Mouse (Mus musculus): ENCODE data around the gene Clcf1. TPM values are rescaled to one million over a fixed set of nuclear protein-coding genes. Genes with fewer than 3 reads are reported as not detected.

The Clcf1 gene
- total RNA-seq, 2 experiments from 2014 or later, result 1.6 to 2.0 TPM

Small RNA genes lying within 50 kb of the gene (microRNA-seq; reads per million reads assigned to microRNA genes)
- gene Gm26115 (0 reads per million in 2 experiments), gene Mir6985 (0.54 to 7.1 reads per million in 2 experiments)

Other genes with a start within 250 kb of the Clcf1 start
- under 1 TPM; 0.57 to 0.59 TPM for gene Aldh3b2, start 241.9 kb upstream of the Clcf1 start, total RNA-seq (2021)
- gene Acy3, start 227.7 kb upstream of the Clcf1 start, total RNA-seq (2021), result 10 to 100 TPM; 11.7 to 15.2 TPM
- gene Tbx10, start 221.5 kb upstream of the Clcf1 start, total RNA-seq (2021), result not detected
- gene Nudt8, start 213.7 kb upstream of the Clcf1 start, total RNA-seq (2021), result 10 to 100 TPM; 66.8 to 69.4 TPM
- 1 to 10 TPM; 2.0 to 2.6 TPM for gene Gm49405, start 213.6 kb upstream of the Clcf1 start, total RNA-seq (2021)
- gene Doc2g, start 210.9 kb upstream of the Clcf1 start, total RNA-seq (2021), result 10 to 100 TPM; 73.8 to 83.6 TPM
- 1,000 to 10,000 TPM; 1,061 to 1,067 TPM for gene Ndufv1, start 201.4 kb upstream of the Clcf1 start, total RNA-seq (2021)
- 100 to 1,000 TPM; 257 to 271 TPM for gene Gstp1, start 176.3 kb upstream of the Clcf1 start, total RNA-seq (2021)
- gene Gstp2, start 168.2 kb upstream of the Clcf1 start, total RNA-seq (2021), result 10 to 100 TPM; 80.8 to 90.7 TPM
- gene Gstp3, start 154.7 kb upstream of the Clcf1 start, total RNA-seq (2021), result not detected
- not detected for gene Cabp2, start 132.7 kb upstream of the Clcf1 start, total RNA-seq (2021)
- 10 to 100 TPM; 24.2 to 27.5 TPM for gene Cdk2ap2, start 117.1 kb upstream of the Clcf1 start, total RNA-seq (2021)
- 10 to 100 TPM; 25.0 to 26.4 TPM for gene Pitpnm1, start 114.2 kb upstream of the Clcf1 start, total RNA-seq (2021)
- gene Aip, start 88.4 kb upstream of the Clcf1 start, total RNA-seq (2021), result 10 to 100 TPM; 47.0 to 60.6 TPM
- gene Gpr152, start 74.5 kb upstream of the Clcf1 start, total RNA-seq (2021), result not detected
- not detected for gene Cabp4, start 70.2 kb upstream of the Clcf1 start, total RNA-seq (2021)
- 10 to 100 TPM; 61.9 to 70.9 TPM for gene Coro1b, start 65.6 kb upstream of the Clcf1 start, total RNA-seq (2021)
- 1 to 10 TPM; 3.2 to 6.7 TPM for gene Ptprcap, start 60.6 kb upstream of the Clcf1 start, total RNA-seq (2021)
- gene Rps6kb2, start 50.9 kb upstream of the Clcf1 start, total RNA-seq (2021), result 10 to 100 TPM; 21.6 to 23.6 TPM
- 10 to 100 TPM; 36.1 to 43.3 TPM for gene Carns1, start 38.8 kb upstream of the Clcf1 start, total RNA-seq (2021)
- 1 to 10 TPM; 4.0 to 7.5 TPM for gene Tbc1d10c, start 23.0 kb upstream of the Clcf1 start, total RNA-seq (2021)
- 100 to 1,000 TPM; 368 to 404 TPM for gene Ppp1ca, start 22.2 kb upstream of the Clcf1 start, total RNA-seq (2021)
- gene Rad9a, start 12.6 kb upstream of the Clcf1 start, total RNA-seq (2021), result 1 to 10 TPM; 4.7 to 5.0 TPM
- gene AC109138.7, start 119 bp downstream of the Clcf1 start, total RNA-seq (2021), result not detected
- 10 to 100 TPM in 1 of 2 experiments, 1 to 10 TPM in 1; 9.5 to 10.8 TPM for gene Pold4, start 17.7 kb downstream of the Clcf1 start, total RNA-seq (2021)
- 1 to 10 TPM; 7.2 to 9.9 TPM for gene Ssh3, start 54.9 kb downstream of the Clcf1 start, total RNA-seq (2021)
- 1 to 10 TPM; 1.0 to 1.4 TPM for gene Ankrd13d, start 68.9 kb downstream of the Clcf1 start, total RNA-seq (2021)
- gene Grk2, start 92.0 kb downstream of the Clcf1 start, total RNA-seq (2021), result 10 to 100 TPM; 54.1 to 59.4 TPM
- gene Kdm2a, start 184.0 kb downstream of the Clcf1 start, total RNA-seq (2021), result 10 to 100 TPM; 47.6 to 49.5 TPM
- 1 to 10 TPM; 5.9 to 6.6 TPM for gene Rhod, start 225.2 kb downstream of the Clcf1 start, total RNA-seq (2021)

All from heart, postnatal 14 days (tissue).